Mouse (Mus musculus): ENCODE measurements at regions not wholly inside any gene's neighbourhood (a gene's known extent, or its start where the extent isn't known, plus 50 kb on each side); places are given as distances from the start of the nearest gene placed in this dataset.

GRCm38 (mm10) chr14:36764377-36764776 lies 204.2 kb downstream of the Ccser2 start:
- no peaks in the 10 kb centered on the region for H3K4me1 ChIP-seq (ENCODE audit: insufficient read depth, low read length)
- no peak overlapping the region for H3K27ac ChIP-seq (ENCODE audit: low read depth, low read length)
- ATAC-seq (ENCODE audit: low FRiP score) (no peak), DNase-seq (ENCODE audit: low spot score) (no peak)
- H3K4me2 ChIP-seq (ENCODE audit: low read depth, low read length, poor library complexity, severe bottlenecking): no peak overlapping the region
- no peaks in the 10 kb centered on the region for H3K36me3 ChIP-seq (ENCODE audit: insufficient read depth, low read length)
- no peak overlapping the region for H3K4me3 ChIP-seq (ENCODE audit: low read depth, low read length)
- WGBS: 88% methylated on average over 4 of the region's 4 CpGs
- no peak for TF ChIP-seq CTCF (IDR thresholded peaks at IDR 0.05)
- H3K9me3 ChIP-seq (ENCODE audit: low read length): no peaks in the 10 kb centered on the region
- no peaks in the 10 kb centered on the region; the same call in 1 of the 2 replicates for H3K27me3 ChIP-seq (ENCODE audit: insufficient read depth, low read length)
- H3K9ac ChIP-seq (replicated peaks; ENCODE audit: low read length, poor library complexity, severe bottlenecking): no peak overlapping the region

DNA sequence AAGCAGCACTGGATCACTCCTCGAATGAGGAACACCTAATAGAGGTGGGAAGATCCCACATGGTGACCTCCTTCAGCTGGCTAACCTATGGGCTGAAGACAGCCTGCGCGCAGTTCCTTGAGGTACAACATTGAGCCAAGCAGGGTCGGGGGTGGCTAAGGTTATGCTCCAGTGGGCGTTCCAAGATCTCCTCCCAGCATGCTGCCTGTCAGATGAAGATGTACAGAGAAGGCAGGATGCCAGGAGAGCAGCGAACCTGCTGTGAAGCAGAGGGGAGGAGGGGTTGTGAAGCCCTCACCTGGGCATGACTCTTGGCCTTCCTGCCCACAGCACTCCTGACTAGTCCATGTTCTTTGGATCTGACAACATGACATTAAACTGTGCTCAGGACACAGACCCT lies 212.5 kb downstream of the Ccser2 start:
- no peak for ATAC-seq (ENCODE audit: low FRiP score)
- no peak overlapping the region for H3K4me3 ChIP-seq (ENCODE audit: low read depth, low read length)
- no peak overlapping the region for H3K4me2 ChIP-seq (ENCODE audit: low read depth, low read length, poor library complexity, severe bottlenecking)
- TF ChIP-seq CTCF (IDR thresholded peaks at IDR 0.05): no peak
- 67% methylated on average over 6 of the region's 6 CpGs for WGBS
- H3K27ac ChIP-seq (ENCODE audit: low read depth, low read length): no peak overlapping the region
- no peaks in the 10 kb centered on the region for H3K9me3 ChIP-seq (ENCODE audit: low read length)
- H3K36me3 ChIP-seq (ENCODE audit: insufficient read depth, low read length): no peaks in the 10 kb centered on the region
- H3K4me1 ChIP-seq (ENCODE audit: insufficient read depth, low read length): no peaks in the 10 kb centered on the region
- H3K9ac ChIP-seq (replicated peaks; ENCODE audit: low read length, poor library complexity, severe bottlenecking): no peak overlapping the region
- DNase-seq (ENCODE audit: low spot score): no peak
- no peaks in the 10 kb centered on the region; the same call in 1 of the 2 replicates for H3K27me3 ChIP-seq (ENCODE audit: insufficient read depth, low read length)

GRCm38 (mm10) chr14:36748130-36748883 lies 220.3 kb downstream of the Ccser2 start:
- no peaks in the 10 kb centered on the region for H3K9me3 ChIP-seq (ENCODE audit: low read length)
- H3K27ac ChIP-seq (ENCODE audit: low read depth, low read length): no peak overlapping the region
- no peak for ATAC-seq (ENCODE audit: low FRiP score)
- H3K27me3 ChIP-seq (ENCODE audit: insufficient read depth, low read length): no peaks in the 10 kb centered on the region
- TF ChIP-seq CTCF (IDR thresholded peaks at IDR 0.05): no peak
- H3K36me3 ChIP-seq (ENCODE audit: insufficient read depth, low read length): no peaks in the 10 kb centered on the region
- no peak overlapping the region for H3K4me2 ChIP-seq (ENCODE audit: low read depth, low read length, poor library complexity, severe bottlenecking)
- 87% methylated on average over 6 of the region's 6 CpGs for WGBS
- no peaks in the 10 kb centered on the region for H3K4me1 ChIP-seq (ENCODE audit: insufficient read depth, low read length)
- no peak overlapping the region for H3K9ac ChIP-seq (replicated peaks; ENCODE audit: low read length, poor library complexity, severe bottlenecking)
- H3K4me3 ChIP-seq (ENCODE audit: low read depth, low read length): no peak overlapping the region
- DNase-seq (ENCODE audit: low spot score): no peak

GRCm38 (mm10) chr14:36731095-36731494 lies 237.5 kb downstream of the Ccser2 start:
- Histone ChIP-seq H3K4me3 (ENCODE audit: low read depth, low read length) (no peak overlapping the region), H3K27ac (ENCODE audit: low read depth, low read length) (no peak overlapping the region), H3K9me3 (ENCODE audit: low read length) (no peaks in the 10 kb centered on the region), H3K9ac (replicated peaks; ENCODE audit: low read length, poor library complexity, severe bottlenecking) (no peak overlapping the region), H3K36me3 (ENCODE audit: insufficient read depth, low read length) (no peaks in the 10 kb centered on the region), H3K4me2 (ENCODE audit: low read depth, low read length, poor library complexity, severe bottlenecking) (no peak overlapping the region), H3K4me1 (ENCODE audit: insufficient read depth, low read length) (no peaks in the 10 kb centered on the region), H3K27me3 (ENCODE audit: insufficient read depth, low read length) (no peaks in the 10 kb centered on the region)
- 70% methylated on average over 8 of the region's 8 CpGs for WGBS
- ATAC-seq (ENCODE audit: low FRiP score): no peak; the same call in 1 of the 2 replicates
- TF ChIP-seq CTCF (IDR thresholded peaks at IDR 0.05): no peak
- DNase-seq (ENCODE audit: low spot score): no peak

DNA sequence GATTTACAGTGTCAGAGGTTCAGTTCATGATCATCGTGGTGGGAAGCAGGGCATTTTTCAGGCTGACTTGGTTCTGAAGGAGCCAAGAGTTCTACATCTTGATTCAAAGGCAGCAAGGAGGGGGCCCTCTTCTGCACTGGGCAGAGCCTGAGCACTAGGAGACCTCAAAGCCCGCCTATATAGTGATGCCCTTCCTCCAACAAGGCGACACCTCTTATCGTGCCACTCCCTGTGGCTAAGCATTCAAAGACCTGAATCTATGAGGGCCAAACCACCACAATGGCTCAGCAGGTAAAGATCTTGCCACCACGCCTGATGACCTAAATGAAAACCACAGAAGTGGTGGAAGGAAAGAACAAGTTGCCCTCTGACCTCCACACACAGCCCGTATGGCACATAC lies 242.5 kb downstream of the Ccser2 start:
- no peak overlapping the region for H3K4me3 ChIP-seq (ENCODE audit: low read depth, low read length)
- no peaks in the 10 kb centered on the region for H3K9me3 ChIP-seq (ENCODE audit: low read length)
- no peaks in the 10 kb centered on the region for H3K36me3 ChIP-seq (ENCODE audit: insufficient read depth, low read length)
- no peaks in the 10 kb centered on the region for H3K4me1 ChIP-seq (ENCODE audit: insufficient read depth, low read length)
- no peak for TF ChIP-seq CTCF (IDR thresholded peaks at IDR 0.05)
- 81% methylated on average over 6 of the region's 6 CpGs for WGBS
- H3K27me3 ChIP-seq (ENCODE audit: insufficient read depth, low read length): no peaks in the 10 kb centered on the region
- H3K27ac ChIP-seq (ENCODE audit: low read depth, low read length): no peak overlapping the region
- H3K9ac ChIP-seq (replicated peaks; ENCODE audit: low read length, poor library complexity, severe bottlenecking): no peak overlapping the region
- no peak for DNase-seq (ENCODE audit: low spot score)
- ATAC-seq (ENCODE audit: low FRiP score): no peak
- no peak overlapping the region for H3K4me2 ChIP-seq (ENCODE audit: low read depth, low read length, poor library complexity, severe bottlenecking)

DNA sequence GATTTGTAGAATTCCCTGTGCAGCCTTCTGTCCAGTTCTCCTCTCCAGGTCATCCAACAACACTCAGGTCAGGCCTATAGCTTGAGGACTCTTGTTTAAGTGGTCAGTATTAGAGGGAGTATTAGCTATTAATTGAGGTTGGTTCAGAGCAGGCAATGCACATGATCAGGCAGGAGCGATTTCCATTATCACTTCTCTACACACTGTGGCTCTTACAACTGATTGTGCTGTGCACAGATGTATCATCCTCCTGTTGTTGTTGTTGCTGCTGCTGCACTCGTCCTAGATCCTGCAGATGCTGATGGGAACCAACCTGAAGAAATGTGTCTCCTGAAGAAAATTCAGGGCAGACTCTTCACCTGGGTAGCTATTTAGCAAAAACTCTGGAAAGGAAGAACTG lies 252.9 kb downstream of the Ccser2 start:
- Histone ChIP-seq H3K9me3 (ENCODE audit: low read length) (no peaks in the 10 kb centered on the region), H3K36me3 (ENCODE audit: insufficient read depth, low read length) (no peaks in the 10 kb centered on the region), H3K4me3 (ENCODE audit: low read depth, low read length) (no peak overlapping the region), H3K27ac (ENCODE audit: low read depth, low read length) (no peak overlapping the region), H3K4me1 (ENCODE audit: insufficient read depth, low read length) (no peaks in the 10 kb centered on the region), H3K27me3 (ENCODE audit: insufficient read depth, low read length) (no peaks in the 10 kb centered on the region), H3K4me2 (ENCODE audit: low read depth, low read length, poor library complexity, severe bottlenecking) (no peak overlapping the region), H3K9ac (replicated peaks; ENCODE audit: low read length, poor library complexity, severe bottlenecking) (no peak overlapping the region)
- DNase-seq (ENCODE audit: low spot score): no peak
- no peak for TF ChIP-seq CTCF (IDR thresholded peaks at IDR 0.05)
- ATAC-seq (ENCODE audit: low FRiP score): no peak
- WGBS: 82% methylated on average over 2 of the region's 2 CpGs
